Mouse (Mus musculus): ENCODE results near the gene Cant1. TPM values are rescaled to one million over a fixed set of nuclear protein-coding genes. Genes with fewer than 3 reads are reported as not detected.
"Not testable (repeated sequence)": the region's sequence is repeated elsewhere in the genome, so short reads cannot be mapped to it uniquely, and the experiment has no call there.

The Cant1 gene
- total RNA-seq, 2 experiments from 2014 or later, result 41.4 to 44.8 TPM

DNA sequence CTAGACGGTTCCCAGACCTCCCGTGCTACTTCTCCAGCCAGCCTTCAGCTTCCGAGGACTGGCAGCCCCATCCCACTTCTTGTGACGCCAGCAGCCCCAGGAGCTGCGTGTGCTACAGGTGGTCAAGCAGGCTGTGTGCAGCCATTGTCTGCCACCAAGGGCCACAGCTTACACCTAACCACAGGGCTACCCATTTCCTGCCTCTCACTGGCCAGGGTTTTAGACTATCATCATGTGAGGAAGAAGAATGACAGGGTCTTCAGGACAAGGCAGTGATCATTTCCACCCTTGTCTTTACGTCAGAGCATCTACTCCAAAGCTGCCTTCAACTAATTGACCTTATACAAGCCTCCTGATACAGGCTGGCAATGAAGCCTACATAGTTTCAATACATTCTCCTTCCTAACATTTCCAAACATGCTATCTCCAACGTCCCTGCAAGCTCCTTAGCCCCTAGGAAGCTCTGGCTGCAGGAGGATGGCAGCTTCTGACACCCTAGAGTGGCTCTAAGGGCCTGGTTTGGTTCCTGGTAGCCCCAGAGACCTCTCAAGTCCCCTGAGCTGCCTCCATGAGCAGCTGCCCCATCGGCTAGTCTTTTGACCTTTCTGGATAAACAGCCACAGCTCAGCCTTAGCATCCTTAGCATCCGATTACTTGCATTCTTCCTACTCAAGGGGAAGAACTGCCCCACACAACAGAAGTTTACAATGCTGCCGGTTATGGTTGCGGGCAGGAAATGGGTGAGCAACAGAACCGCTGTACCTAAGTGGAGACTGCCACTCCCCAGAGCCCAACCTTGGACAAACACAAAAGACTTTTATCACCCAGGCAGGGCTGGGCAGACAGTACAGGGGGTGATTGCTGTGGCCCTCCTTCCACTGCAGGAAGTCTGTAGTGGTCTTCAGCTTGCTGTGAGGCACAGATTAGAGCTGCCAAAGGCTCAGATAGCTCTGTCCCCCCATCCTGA, 9.5 kb downstream of the Cant1 start:
- no peak for DNase-seq (ENCODE audit: low spot score in 2 of 2)

DNA sequence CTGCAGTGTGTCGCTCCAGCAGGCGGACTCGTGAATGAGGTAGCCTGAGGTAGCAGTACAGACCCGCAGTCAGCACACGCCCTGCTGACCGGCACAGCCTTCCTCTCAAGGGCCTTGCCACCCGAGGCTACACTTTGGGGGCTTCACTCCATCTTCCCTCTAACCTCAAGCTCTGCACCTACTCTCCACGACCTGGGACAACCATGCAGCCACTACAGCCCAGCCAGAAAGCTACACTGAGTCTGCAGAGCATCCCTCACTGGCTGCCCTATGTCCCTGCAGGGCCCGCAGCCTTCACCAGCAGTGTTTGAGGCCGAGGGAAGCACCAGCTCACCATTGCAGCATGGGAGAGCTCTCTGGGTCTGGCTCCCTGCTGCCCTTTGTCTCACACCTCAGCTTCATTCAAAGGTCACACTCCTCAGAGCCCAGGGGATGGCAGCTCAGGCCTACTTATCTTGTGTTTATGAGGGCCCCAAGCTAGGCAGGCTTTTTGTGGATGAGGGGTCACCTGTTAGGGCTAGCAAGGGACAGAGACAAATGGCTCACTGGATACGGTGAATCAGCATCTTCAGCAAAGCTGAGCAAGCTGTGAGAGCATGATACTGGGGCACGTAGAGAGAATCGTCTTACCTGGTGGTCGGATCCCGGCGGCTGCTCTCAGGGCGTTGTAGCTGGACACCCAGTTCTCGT, 10.7 kb downstream of the Cant1 start:
- no peak for DNase-seq (ENCODE audit: low spot score in 2 of 2)

DNA sequence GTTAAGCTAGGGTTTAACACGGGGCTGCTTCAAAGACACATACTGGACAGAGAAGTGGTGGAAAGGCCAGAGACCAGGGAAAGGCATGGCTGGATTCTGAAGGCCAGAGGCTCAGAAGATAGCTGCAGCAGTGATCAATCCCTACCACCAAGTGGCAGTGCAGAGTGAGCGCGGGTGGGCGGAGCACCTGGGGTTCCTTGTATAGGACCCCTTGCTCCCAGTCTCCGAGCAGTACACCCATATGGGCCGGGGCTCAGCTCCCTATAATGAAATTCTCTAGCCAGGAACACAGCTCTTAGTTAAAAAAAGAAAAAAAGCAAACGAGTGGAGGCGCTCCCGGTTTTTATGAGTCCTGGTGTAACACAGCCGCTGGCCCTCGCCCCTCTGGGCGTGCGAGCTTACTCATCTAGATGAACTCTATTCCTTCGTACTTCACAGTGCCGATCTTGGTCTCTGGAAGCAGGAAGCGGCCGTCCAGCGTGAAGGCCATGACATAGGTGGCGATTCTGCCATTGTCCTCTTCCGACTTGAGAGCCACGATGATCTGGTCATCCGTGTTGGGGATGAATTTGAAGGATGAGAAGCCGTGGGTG, 11.5 kb downstream of the Cant1 start:
- no peak for DNase-seq (ENCODE audit: low spot score in 2 of 2)

DNA sequence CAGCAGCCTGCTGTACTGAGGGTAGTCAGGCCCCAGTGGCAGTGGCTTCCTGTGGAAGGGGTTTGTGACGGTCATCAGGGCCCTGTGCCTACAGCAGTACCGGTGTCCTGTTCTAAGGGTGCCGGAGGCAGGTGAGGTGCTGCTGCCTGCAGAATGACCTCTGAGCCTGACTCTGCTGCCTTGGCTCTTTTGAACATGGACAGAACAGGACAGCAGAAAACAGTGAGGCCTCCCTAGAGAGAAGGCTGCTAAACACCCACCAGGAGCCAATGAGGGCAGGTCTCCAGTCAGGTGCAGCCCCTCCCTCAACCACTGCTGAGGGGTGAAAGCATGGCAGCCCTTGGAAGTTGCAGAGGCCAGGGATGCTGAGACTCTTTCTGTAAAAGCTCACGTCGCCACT, 12.4 kb downstream of the Cant1 start:
- DNase-seq (ENCODE audit: low spot score in 2 of 2), result no peak

DNA sequence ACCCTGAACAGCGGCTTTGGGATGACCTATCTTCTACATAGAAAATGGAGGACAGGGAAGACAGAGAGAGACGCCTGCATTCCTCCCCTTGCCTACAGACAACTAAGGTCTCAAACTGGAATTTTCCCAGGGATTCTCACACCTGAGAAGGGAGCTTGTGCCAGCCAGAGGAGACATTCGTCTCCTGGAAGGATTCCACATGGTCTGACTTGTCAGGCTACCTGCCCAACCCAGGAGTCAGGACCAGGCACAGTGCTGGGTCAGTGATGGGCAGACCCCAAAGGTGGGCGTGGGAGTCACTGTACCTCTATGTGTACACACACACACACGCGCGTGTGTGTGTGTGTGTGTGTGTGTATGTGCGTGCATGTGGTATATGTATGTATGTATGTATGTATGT, 13.6 kb downstream of the Cant1 start:
- no peak for DNase-seq (ENCODE audit: low spot score in 2 of 2)

DNA sequence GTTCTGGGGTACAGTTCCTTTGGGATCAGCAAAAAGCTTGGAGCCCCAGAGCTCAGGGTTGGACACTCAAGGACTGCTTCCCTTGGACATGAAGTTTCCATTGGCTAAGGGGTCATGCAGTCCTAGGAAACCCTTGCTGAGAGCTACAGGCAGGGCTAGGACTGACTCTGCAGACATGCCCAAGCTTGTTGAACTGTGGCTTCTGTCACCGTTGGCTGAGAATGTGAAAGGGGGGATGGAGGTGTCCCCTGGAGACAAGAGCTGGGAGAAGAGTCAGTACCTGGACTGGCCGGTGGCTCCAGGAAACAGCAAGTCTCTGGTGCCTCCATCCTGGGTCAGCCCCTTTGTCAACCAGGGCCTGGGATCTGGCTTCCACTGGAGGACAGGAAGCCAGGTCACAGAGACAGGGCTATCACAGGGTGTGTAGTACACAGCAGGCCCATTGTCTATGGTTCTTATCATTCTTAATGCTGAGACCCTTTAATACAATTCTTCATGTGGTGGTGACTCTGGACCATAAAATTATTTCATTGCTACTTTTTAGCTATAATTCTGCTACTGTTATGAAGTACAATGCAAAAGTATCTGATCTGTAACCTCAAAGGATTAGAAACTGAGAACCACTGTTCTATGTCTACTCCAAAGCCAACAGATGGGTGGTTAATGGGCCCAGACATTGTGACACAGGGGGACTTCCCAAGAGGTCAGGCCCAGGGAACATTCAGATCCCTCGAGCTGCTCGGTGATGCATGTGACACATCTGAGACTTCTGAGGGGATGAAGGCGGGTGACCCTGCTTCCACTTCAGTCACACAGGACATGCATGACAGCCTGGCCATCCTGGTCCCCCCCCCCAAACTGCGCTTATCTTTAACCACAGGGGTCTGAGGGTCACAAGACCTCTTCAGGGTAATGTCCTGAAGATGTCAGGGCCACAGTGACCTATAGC, 14.7 kb downstream of the Cant1 start:
- DNase-seq (ENCODE audit: low spot score in 2 of 2), result no peak

DNA sequence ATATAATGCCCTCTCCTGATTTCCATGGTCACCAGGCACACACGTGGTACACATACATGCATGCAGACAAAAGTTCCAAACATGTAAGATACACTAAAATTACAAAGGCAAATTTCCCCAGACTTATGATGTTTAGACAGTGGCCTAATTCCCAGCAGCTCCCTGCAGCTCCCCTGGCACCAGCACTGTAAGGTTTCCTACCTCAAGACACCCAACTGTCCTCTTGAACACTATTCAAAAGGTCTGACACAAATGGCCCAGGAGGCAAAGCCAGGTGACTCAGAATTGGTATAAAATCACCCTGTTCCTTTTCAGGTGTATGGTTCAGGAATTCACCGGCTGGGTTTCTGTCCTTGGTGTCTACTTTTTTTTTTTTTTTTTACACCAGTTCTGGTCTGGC, 15.7 kb downstream of the Cant1 start:
- no peak for DNase-seq (ENCODE audit: low spot score in 2 of 2)

DNA sequence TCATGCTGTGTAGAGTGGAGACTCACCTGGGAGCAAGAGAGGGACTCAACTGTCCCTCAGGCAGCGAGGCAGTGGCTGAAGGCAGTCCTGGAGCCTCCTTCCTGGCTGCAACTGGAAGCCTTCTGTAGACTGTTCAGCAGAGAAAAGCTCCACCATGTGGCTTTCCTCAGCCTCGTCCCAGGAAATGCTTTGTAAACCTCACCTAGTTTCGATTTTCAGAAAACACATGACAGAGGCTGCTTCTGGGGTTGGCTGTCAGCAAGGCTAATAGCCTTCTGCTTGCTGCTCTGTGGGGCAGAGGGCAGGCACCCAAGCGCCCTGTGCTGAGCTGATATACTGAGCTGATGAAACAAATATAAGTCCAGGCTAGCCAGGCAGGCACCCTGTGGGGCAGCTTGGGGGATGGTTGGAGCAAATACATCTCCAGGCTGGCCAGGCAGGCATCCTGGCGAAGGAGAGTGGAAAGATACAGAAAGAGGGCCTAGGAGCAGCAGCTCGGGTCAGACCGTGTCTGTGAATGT, 17.1 kb downstream of the Cant1 start, which contains the start of gene Lgals3bp:
Gene Lgals3bp (minus strand): TSS at position 333 of the 521 bp plus-strand sequence.
- peak; percentile 43 to 73 for DNase-seq (ENCODE audit: low spot score in 2 of 2)

DNA sequence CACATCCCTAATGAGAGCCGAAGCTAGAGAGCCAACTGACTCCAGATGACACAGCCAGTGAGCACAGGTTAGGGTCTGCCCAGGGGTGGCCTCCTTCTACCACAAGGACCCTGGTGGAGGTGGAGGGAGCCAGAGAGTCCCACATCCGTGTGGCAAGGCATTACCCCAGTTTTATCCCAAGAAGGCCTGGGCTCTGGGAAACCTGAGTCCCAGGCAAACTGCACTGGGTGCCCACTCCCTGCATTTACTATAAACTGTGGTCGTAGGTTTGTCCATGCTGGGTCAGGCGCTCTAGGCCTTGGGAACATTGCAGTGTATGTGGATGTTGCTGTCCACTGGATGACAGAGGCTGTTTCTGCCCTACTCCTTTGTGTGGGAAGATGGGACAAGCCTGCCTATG, 17.7 kb downstream of the Cant1 start:
- DNase-seq (ENCODE audit: low spot score in 2 of 2), result no peak

DNA sequence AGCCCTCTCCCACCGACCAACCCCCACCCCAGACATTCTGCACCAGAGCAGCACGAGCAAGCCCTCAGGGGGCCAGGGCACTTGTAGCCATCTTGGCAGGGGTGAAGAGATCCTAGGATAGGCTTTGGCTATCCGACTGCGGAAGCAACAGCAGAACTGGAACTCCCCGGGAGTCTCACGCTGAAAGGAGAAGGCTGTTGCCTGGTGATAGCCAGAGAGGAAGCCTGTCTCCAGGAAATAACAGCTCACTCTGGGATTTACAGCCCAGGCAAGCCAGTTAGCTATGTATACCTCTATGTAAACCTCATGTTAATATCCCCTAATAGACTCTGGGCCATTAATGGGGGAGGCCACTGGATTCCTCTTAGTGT, 18.3 kb downstream of the Cant1 start:
- no peak for DNase-seq (ENCODE audit: low spot score in 2 of 2)

DNA sequence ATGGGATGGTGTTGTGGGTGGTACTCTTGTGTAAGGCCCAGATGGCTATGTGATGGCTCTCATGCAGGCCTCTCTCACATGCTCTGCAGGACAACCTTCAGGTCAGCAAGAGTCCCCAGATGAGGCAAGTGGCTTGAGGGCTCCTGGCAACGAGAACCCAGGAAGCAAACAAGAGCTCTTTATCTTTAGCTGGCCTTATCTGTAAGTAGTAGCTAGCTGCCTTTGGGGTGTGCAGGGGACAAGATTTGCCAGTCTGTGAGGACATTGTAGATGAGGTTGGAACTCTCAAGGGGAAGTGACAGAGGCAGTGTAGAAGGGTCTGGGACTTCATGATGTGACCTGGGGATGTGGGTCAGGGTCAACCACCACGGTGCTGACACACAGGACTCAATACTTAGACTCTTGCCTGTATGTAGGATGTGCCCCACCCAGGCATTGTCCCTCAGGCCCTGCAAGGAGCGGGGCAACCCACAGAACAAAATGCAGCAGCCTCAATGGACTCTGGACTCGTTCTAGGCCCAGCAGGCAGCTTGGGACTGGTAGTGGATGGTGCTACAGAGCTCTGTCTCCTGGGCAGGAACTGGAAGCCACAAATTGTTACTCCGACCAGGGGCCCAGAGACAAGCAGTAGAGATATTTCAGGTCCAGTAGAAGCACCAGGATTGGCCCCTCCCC, 18.9 kb downstream of the Cant1 start:
- no peak for DNase-seq (ENCODE audit: low spot score in 2 of 2)

DNA sequence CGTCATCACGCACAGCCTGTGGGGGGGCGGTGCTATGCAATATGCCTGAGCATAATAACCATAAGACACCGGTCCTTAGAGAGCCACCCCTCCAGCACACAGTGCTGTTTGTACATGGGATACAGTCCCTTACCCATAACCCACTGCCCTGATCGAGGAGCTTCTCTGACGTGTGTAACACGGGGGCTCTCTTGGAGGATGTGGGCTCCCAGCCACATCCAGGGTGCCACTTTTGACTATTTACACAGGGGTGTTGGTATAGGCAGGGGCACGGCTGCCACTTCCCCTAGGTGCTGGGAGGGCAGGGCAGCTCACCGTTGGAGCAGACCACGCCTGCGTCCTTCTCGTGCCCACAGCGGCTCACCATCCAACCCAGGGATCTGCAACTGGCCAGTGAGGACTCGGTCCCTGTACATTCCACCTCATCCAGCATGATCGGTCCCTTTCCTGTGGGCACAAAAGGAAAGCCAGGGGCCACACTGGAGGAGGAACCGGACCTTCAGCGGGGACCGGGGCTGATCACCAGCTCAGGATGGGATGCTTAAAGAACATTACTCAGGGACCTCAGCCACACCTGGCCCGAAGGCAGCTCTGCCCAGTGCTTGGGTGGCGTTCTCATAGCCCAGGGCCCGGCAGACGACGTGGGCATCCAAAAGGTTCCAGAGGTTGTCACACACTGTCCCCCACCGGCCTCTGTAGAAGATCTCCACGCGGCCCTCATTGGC, 20.9 kb downstream of the Cant1 start:
- DNase-seq (ENCODE audit: low spot score in 2 of 2), result no peak

DNA sequence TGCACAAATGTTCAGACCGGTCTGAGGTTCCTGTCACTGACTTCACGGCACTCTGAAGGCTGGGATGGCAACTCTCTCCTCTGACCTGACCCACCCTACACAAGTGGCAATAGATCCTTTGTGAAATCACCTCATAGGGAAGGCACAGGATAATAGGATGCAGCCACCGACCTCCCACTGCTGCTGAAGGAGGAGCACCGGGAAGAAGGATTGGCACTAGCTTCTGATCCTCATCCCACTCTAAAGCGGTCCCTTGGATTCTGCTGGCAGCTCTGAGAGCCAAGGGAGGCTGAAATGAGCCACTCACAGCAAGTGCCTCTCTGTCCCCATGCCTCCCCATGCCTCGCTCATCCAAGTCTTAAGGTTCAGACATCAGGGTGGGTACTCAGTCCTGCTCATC, 24.3 kb downstream of the Cant1 start:
- DNase-seq (ENCODE audit: low spot score in 2 of 2), result no peak

DNA sequence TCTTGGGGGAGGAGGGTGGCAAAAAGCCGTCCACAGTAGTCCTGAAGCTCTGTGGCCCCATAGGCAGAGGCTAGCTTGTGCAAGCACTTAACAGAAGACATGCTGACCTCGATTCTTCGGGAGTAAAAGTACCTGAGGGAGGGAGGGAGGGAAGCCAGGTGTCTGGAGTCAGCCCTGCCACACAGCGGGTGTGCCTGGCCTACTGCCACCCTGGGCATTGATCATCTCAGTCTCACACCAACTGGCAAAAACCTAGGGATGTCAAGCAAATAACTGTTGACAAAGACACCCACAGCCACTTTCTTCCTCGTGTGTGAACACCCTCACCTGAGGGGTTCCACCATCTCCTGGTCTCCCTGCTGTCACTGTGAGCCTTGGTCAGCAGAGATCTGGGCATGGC, 24.9 kb downstream of the Cant1 start:
- DNase-seq (ENCODE audit: low spot score in 2 of 2), result no peak

DNA sequence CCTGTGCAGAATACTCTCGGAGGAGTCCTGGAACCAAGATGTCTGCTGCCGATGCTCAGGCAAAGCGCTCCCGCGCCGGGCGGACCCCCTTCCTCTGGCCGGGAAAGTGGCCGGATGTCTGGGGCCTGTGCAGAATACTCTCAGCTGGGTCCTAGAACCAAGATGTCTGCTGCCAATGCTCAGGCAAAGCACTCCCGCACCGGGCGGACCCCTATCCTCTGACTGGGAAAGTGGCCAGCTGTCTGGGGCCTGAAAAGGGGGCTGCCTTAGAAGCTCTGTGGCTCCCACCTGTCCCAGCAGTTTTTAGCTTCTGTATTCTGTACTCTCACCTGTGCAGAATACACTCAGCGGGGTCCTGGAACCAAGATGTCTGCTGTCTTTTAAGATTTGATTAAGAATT, 31.1 kb downstream of the Cant1 start:
- not testable (repeated sequence) for DNase-seq (ENCODE audit: low spot score in 2 of 2)

DNA sequence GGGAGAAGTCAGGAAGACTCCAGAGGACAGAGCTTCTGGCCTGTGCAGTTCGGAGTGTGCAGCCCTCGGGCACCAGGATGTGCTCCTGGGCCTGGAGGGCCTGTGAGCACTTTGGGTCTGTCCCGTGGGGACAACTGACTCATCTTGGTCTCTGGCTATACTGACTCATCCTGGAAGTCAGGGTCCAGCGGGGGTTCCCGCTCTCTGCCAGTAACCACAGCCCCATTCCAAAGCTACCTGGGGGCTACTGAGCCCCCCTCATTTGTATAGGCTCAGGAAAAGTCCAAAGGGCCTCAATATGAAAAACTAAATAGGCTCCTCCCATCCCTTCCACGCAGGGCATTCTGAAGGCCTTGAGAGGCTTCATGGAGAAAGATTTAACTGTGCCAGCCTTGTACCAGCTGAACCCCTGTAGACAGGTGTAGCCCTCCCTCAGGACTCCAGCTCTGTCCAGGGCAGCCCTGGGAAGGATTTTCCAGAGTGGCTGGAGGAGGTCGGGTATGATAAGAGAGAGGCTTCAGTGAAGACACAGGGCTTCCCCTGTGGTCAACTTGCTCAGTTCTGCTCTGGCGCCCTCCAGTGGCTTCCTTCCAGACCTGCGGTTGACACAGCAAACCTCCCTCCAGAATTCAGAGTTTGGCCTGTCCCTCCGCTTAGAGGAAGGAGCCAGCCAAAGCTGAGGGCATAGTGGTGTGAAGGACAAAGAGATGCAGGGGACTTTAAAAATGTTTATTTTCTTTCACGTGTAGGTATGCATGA, 39.5 kb downstream of the Cant1 start:
- DNase-seq (ENCODE audit: low spot score in 2 of 2), result peak; percentile 46 to 85

DNA sequence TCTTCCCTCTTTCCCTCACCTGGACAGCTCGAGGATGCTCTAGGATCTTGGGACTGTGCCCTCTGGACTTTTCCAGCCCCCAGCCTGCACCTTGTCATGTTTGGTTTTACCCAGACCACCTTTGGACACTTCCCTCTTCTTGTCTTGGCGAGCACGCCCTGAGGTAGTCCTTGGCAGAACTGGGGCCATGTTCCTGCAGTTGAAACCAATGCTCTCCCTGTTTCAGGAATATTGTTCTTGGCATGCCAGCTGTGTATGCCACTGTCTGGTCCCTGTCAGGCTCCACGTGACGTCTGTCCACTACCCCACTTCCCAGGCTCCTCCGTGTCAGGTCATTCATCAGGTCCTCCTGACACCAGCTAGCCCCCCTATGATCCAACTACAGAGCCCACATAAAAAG, 40.2 kb downstream of the Cant1 start:
- DNase-seq (ENCODE audit: low spot score in 2 of 2), result no peak

DNA sequence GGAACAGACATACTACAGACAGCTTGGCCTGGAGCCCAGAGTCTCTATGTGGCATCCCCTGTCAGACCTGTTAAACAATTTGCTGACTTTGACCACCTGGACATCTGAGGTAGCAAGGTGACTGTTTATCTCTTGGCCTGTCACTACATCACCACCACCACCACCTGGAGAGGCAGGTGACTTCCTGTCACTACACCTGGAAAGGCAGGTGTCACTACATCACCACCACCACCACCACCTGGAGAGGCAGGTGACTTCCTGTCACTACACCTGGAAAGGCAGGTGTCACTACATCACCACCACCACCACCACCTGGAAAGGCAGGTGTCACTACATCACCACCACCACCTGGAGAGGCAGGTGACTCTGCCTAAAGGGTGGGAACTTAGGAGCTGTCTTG, 42.6 kb downstream of the Cant1 start:
- not testable (repeated sequence) for DNase-seq (ENCODE audit: low spot score in 2 of 2)

DNA sequence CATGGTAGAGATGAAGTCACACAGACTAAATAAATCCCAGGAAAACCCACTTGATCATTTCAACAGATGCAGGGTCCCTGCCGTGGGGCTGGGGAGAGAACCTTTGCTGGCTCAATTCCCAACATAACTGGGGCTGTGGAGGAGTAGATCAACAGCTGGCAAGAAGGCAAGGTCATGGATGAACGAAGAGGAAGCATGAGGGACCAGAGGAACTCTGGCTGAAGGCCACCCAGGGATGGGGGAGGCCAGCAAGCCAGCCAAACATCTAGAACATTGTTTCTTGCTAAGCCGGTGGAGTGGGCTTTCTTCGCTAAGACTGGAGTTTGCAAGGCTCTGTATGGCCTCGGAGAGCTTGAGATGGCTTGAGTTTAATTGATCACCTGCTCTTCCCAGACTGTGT, 43.0 kb downstream of the Cant1 start:
- DNase-seq (ENCODE audit: low spot score in 2 of 2), result no peak
